Mouse (Mus musculus): ENCODE measurements around the gene Notch1. TPM values are rescaled to one million over a fixed set of nuclear protein-coding genes. Genes with fewer than 3 reads are reported as not detected.

Notch1 gene
- polyA plus RNA-seq, 1 experiment from 2014 or later = 41.0 TPM

DNA sequence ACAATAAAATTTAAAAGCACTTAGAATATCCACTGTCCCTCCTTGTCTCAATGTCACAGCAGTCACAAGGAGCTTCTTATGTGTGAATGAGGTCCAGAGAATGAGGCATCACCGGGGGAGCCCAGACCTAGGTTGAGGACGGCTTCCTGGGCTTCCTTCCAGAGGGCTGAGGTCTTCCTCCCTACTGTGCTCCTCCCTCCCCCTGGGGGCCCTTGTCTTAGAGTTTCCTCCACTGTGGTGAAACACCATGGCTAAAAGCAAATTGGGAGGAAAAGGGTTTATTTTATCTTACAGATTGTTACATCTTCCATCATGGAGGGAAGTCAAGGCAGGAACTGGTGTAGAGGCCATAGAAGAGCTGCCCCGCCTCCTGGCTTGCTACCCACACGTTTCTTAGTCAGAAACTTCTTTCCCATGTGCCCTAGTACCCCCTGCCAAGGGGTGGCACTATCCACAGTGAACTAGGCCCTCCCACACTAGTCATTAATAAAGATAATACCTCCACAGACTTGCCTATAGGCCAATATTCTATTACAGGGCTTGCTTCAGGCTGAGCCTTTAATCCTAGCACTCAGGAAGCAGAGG, 12.8 kb upstream of the Notch1 start:
- H3K27ac ChIP-seq = no peak overlapping the region
- H3K36me3 ChIP-seq = no peaks in the 10 kb centered on the region
- no peak overlapping the region for H3K9ac ChIP-seq
- H3K4me2 ChIP-seq (replicated peaks) = no peak overlapping the region
- WGBS = 72% methylated on average over 4 of the region's 4 CpGs
- H3K4me1 ChIP-seq = peaks cover 48% of the 10 kb centered on the region
- ATAC-seq (ENCODE audit: low FRiP score) = no peak
- H3K9me3 ChIP-seq (replicated peaks) = no peaks in the 10 kb centered on the region
- H3K4me3 ChIP-seq = no peak overlapping the region
- no peaks in the 10 kb centered on the region for H3K27me3 ChIP-seq

DNA sequence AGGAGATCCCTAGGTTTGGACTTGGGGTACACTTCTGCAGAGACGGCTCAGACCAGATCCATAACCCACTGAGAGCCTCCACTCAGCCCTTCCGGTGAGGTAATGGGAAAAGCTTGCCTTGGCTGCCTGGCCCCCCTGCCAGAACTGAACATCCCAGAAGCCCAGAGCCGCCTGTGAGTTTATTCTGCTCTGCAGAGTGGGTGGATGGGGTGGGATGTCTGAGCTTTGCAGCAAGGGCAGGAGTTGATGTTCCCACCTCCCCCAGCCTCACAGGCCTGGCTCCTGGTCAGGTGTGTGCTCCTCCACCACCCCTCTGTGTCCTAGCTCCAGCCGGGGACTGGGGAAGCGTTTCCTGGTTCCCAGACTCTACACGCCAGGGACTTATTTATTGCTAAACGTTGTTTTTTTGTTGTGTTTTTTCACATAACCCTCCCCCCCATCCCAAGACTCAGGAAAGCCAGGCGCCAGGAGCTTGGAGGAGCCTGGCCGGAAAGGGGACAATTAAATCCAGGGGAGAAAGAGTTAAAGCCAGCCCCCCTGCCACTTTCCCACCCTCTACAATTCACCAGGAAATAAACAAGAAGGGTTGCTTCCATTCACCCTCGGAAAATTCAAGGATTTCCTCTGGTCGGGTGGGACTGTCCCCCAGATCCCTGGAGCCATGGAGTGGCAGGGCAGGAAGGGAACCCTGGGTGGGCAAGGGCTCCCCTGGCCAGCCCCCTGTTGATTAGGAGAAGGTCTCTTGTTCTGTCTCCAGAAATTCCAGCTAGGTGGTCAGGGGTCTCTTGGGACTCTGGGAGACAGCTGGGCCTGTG, 10.2 kb upstream of the Notch1 start:
- no peak for ATAC-seq (ENCODE audit: low FRiP score)
- Histone ChIP-seq H3K4me3 (no peak overlapping the region), H3K4me2 (replicated peaks) (no peak overlapping the region), H3K9ac (no peak overlapping the region), H3K4me1 (peaks cover 25% of the 10 kb centered on the region), H3K9me3 (replicated peaks) (no peaks in the 10 kb centered on the region), H3K27ac (peak overlapping the region; percentile 55; the same call in 1 of the 2 replicates), H3K36me3 (no peaks in the 10 kb centered on the region), H3K27me3 (no peaks in the 10 kb centered on the region)
- 52% methylated on average over 11 of the region's 11 CpGs for WGBS

GRCm38 (mm10) chr2:26525355-26526018, 9.0 kb upstream of the Notch1 start:
- ATAC-seq (ENCODE audit: low FRiP score) = peak; percentile 38; the same call in 1 of the 2 replicates

GRCm38 (mm10) chr2:26522327-26522726, 5.9 kb upstream of the Notch1 start:
- Histone ChIP-seq H3K27ac (no peak overlapping the region), H3K36me3 (no peaks in the 10 kb centered on the region), H3K4me1 (peaks cover 31% of the 10 kb centered on the region), H3K9me3 (replicated peaks) (no peaks in the 10 kb centered on the region), H3K9ac (no peak overlapping the region), H3K4me3 (no peak overlapping the region), H3K27me3 (no peaks in the 10 kb centered on the region), H3K4me2 (replicated peaks) (no peak overlapping the region)
- 93% methylated on average over 4 of the region's 4 CpGs for WGBS
- no peak for ATAC-seq (ENCODE audit: low FRiP score)

More at GRCm38 (mm10) chr2:26525355-26526018, 9.0 kb upstream of the Notch1 start:
- Histone ChIP-seq H3K27ac (0 out of 2 replicates have a peak overlapping the region, but pooled peaks have one; percentile 55), H3K36me3 (no peaks in the 10 kb centered on the region), H3K4me3 (no peak overlapping the region), H3K9me3 (replicated peaks) (no peaks in the 10 kb centered on the region), H3K4me1 (peaks cover 25% of the 10 kb centered on the region), H3K27me3 (no peaks in the 10 kb centered on the region), H3K4me2 (replicated peaks) (no peak overlapping the region), H3K9ac (0 out of 2 replicates have a peak overlapping the region, but pooled peaks have one; percentile 18)
- WGBS = 35% methylated on average over 9 of the region's 9 CpGs

DNA sequence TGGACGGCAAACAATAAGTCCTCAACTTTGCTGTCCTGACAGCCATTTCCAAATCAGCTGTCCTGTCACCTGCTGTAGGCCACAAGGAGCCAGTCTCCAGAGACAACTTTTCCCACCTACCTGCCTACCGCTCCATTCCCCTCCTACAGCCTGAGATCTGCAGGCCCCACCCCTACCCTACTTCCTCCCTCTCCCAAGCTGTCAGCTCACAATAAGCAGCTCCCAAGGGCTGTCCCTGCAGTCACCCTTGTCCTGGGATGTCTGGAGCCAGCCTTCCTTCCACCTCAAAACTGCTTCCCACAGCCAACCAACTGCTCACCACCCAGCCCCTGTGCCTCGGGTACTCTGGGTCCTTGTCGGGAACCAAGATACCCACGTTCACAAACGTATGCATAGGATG, 3.3 kb upstream of the Notch1 start:
- 90% methylated on average over 6 of the region's 6 CpGs for WGBS
- H3K36me3 ChIP-seq = no peaks in the 10 kb centered on the region
- no peak overlapping the region for H3K27ac ChIP-seq
- no peak for ATAC-seq (ENCODE audit: low FRiP score)
- H3K4me3 ChIP-seq = no peak overlapping the region
- peaks cover 24% of the 10 kb centered on the region for H3K4me1 ChIP-seq
- no peak overlapping the region for H3K9ac ChIP-seq
- H3K27me3 ChIP-seq = no peaks in the 10 kb centered on the region
- H3K9me3 ChIP-seq (replicated peaks) = no peaks in the 10 kb centered on the region
- no peak overlapping the region for H3K4me2 ChIP-seq (replicated peaks)

- Histone ChIP-seq H3K27me3 (no peaks in the 10 kb centered on the region), H3K9me3 (replicated peaks) (no peaks in the 10 kb centered on the region), H3K4me2 (replicated peaks) (no peak overlapping the region), H3K9ac (no peak overlapping the region), H3K36me3 (no peaks in the 10 kb centered on the region), H3K27ac (no peak overlapping the region), H3K4me3 (no peak overlapping the region), H3K4me1 (peaks cover 22% of the 10 kb centered on the region)
- no peak for ATAC-seq (ENCODE audit: low FRiP score)
- WGBS = 66% methylated on average over 5 of the region's 5 CpGs
Observed at GRCm38 (mm10) chr2:26516987-26517386, 524 bp upstream of the Notch1 start.

- Histone ChIP-seq H3K9me3 (replicated peaks) (no peaks in the 10 kb centered on the region), H3K4me1 (peaks cover 22% of the 10 kb centered on the region), H3K4me3 (no peak overlapping the region), H3K9ac (no peak overlapping the region), H3K36me3 (no peaks in the 10 kb centered on the region), H3K4me2 (replicated peaks) (no peak overlapping the region), H3K27ac (peak overlapping the region; percentile 40; the same call in 1 of the 2 replicates), H3K27me3 (no peaks in the 10 kb centered on the region)
- no peak for ATAC-seq (ENCODE audit: low FRiP score)
- WGBS = 76% methylated on average over 2 of the region's 2 CpGs
Observed at GRCm38 (mm10) chr2:26515335-26515734, 1.1 kb downstream of the Notch1 start.

- H3K4me2 ChIP-seq (replicated peaks) = no peak overlapping the region
- H3K36me3 ChIP-seq = no peaks in the 10 kb centered on the region
- 79% methylated on average over 4 of the region's 4 CpGs for WGBS
- H3K4me1 ChIP-seq = peaks cover 24% of the 10 kb centered on the region
- H3K9ac ChIP-seq = no peak overlapping the region
- H3K27me3 ChIP-seq = no peaks in the 10 kb centered on the region
- no peaks in the 10 kb centered on the region for H3K9me3 ChIP-seq (replicated peaks)
- no peak overlapping the region for H3K4me3 ChIP-seq
- H3K27ac ChIP-seq = no peak overlapping the region
- no peak for ATAC-seq (ENCODE audit: low FRiP score)
Observed at GRCm38 (mm10) chr2:26513105-26513745, 3.2 kb downstream of the Notch1 start.

GRCm38 (mm10) chr2:26508661-26509060, 7.8 kb downstream of the Notch1 start:
- Histone ChIP-seq H3K27ac (no peak overlapping the region), H3K36me3 (no peaks in the 10 kb centered on the region), H3K4me1 (peaks cover 45% of the 10 kb centered on the region), H3K4me2 (replicated peaks) (no peak overlapping the region), H3K4me3 (no peak overlapping the region), H3K9me3 (replicated peaks) (no peaks in the 10 kb centered on the region), H3K27me3 (peaks cover 9% of the 10 kb centered on the region), H3K9ac (no peak overlapping the region)
- WGBS = 76% methylated on average over 5 of the region's 5 CpGs
- no peak for ATAC-seq (ENCODE audit: low FRiP score)

DNA sequence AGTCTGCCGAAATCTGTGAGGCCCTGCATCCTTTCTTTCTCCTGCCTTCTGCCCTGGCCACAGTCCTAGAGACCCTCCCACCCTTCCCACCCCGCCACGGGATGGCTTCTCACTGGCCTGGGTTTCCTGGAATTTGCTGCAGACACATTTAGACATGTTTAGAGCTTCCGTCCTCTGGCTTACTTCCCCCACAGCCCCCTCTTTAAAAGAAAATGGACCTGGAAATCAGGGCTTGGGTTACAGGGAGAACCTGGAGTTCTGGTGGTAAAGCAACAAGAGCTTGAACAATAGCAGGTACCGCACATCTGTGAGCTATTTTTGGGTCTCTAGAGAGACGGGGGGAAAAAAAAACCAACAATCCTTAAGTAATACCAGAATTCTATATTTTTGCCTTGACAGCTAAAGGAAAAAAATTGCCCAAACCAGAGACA, 8.5 kb downstream of the Notch1 start:
- 20% methylated on average over 6 of the region's 6 CpGs for WGBS
- H3K9ac ChIP-seq = no peak overlapping the region
- peak overlapping the region; percentile 76 for H3K27ac ChIP-seq

DNA sequence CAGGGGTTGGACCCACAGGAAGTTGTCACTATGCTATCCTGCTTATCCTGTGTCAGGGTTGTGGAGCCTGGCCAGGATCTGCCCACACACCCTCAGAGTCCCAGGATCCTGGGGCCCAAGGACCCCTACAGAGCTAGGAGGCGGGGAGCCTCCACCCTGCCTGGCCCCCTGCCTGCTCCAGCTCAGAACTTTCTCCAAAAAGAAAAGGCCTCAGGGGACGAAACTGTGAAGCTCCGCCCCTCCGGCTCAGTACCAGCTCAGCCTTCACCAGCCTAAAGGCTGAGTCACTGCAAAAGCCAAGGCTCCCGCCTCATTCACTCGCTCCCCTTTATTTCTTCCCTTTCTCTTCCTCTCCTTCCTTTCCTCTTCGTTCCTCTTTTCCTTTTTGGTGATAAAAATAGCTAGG, 9.0 kb downstream of the Notch1 start:
- no peak overlapping the region for H3K9ac ChIP-seq

More for the DNA sequence above, 8.5 kb downstream of the Notch1 start:
- Histone ChIP-seq H3K4me1 (peaks cover 49% of the 10 kb centered on the region), H3K27me3 (peaks cover 16% of the 10 kb centered on the region), H3K4me2 (replicated peaks) (no peak overlapping the region), H3K4me3 (no peak overlapping the region), H3K9me3 (replicated peaks) (no peaks in the 10 kb centered on the region), H3K36me3 (no peaks in the 10 kb centered on the region)
- ATAC-seq (ENCODE audit: low FRiP score) = no peak

GRCm38 (mm10) chr2:26506746-26507280, 9.7 kb downstream of the Notch1 start:
- peak overlapping the region; percentile 76; the same call in 1 of the 2 replicates for H3K27ac ChIP-seq
- no peak for ATAC-seq (ENCODE audit: low FRiP score)
- no peaks in the 10 kb centered on the region for H3K36me3 ChIP-seq
- H3K9ac ChIP-seq = no peak overlapping the region
- peaks cover 16% of the 10 kb centered on the region for H3K27me3 ChIP-seq
- WGBS = 64% methylated on average over 3 of the region's 3 CpGs
- H3K9me3 ChIP-seq (replicated peaks) = no peaks in the 10 kb centered on the region
- H3K4me1 ChIP-seq = peaks cover 61% of the 10 kb centered on the region
- no peak overlapping the region for H3K4me3 ChIP-seq
- H3K4me2 ChIP-seq (replicated peaks) = no peak overlapping the region

More for the DNA sequence above, 9.0 kb downstream of the Notch1 start:
- whole genome bisulfite sequencing = 4% methylated on average over 7 of the region's 7 CpGs
- Histone ChIP-seq H3K9me3 (replicated peaks) (no peaks in the 10 kb centered on the region), H3K36me3 (no peaks in the 10 kb centered on the region), H3K27ac (peak overlapping the region; percentile 76), H3K4me3 (no peak overlapping the region), H3K4me2 (replicated peaks) (no peak overlapping the region), H3K4me1 (peaks cover 54% of the 10 kb centered on the region), H3K27me3 (peaks cover 16% of the 10 kb centered on the region)
- no peak for ATAC-seq (ENCODE audit: low FRiP score)

Data from hindbrain, embryonic 12.5 days (tissue).